Mouse (Mus musculus) B cell, adult 2 months (primary cell): Measurements from ENCODE around the gene Gm45713.
"Not testable (repeated sequence)": the region's sequence is repeated elsewhere in the genome, so short reads cannot be mapped to it uniquely, and the experiment has no call there.

Experiments
- DNase-seq, 2 experiments: peaks; one replicate each; pipeline ENCODE4 v3.0.0; 2022

Gene Gm45713

GRCm38 (mm10) chr7:45121966-45122365 lies 14.1 kb downstream of the Gm45713 start:
- no peak for DNase-seq

DNA sequence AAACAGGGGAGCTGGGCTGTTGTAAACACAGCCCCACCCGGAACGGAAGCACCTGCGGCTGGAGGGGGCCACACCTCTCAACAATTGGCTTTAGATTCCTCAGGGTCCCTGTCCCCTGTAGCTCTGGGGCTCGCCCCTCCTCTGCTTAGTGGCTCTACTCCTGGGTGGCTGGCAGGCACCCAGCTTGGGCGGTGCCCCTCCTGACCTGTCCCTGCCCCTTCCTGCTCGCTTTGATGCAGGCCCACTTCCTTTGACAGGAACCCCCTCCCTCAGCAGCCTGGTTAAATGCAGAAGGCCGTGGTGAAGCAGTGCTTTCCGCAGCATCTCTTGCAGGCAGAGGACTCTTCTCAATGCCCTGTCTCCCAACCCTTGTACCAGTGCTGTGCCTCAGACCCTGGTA lies 14.6 kb downstream of the Gm45713 start:
- peak; percentile 71 to 72 for DNase-seq

GRCm38 (mm10) chr7:45119780-45120709 lies 16.0 kb downstream of the Gm45713 start:
- DNase-seq = peak; percentile 34 to 35

- DNase-seq = no peak
Measured at GRCm38 (mm10) chr7:45118336-45118735, 17.7 kb downstream of the Gm45713 start.

DNA sequence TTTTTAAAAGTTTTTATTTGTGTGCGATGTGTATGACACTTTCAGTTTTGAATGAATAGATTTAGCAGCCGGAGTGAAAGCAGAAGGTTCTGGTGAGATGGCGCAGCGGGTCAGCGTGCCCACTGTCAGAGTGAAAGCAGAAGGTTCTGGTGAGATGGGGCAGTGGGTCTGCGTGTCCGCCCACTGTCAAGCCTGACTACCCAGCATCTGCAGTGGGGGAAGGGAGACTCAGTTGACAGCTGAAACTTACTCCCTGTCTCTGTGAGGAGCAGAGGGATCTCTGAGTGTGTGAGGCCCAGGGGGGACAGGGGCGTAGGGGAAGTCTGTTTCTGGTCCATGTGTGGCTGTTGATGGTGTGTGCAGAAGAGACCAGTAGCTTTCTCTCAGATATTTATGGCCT lies 18.5 kb downstream of the Gm45713 start:
- DNase-seq = peak; percentile 33 to 34

DNA sequence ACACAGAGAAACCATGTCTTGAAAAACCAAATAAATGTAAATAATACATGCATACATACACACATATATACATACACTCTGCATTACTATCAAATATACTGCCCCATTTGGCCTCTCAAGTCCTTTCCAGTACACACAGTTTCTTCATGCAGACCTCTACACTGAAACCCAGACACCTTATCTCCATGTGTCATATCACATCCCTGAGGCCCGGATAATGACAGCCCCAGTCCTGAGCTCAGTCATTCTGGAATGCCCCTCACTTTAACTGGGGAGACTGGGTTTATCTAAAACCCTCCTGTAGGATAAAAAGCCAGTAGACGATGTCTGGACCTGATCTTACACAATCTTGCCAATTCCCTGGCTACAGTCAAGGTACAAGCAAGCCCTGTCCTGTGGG lies 22.6 kb downstream of the Gm45713 start:
- DNase-seq = no peak

DNA sequence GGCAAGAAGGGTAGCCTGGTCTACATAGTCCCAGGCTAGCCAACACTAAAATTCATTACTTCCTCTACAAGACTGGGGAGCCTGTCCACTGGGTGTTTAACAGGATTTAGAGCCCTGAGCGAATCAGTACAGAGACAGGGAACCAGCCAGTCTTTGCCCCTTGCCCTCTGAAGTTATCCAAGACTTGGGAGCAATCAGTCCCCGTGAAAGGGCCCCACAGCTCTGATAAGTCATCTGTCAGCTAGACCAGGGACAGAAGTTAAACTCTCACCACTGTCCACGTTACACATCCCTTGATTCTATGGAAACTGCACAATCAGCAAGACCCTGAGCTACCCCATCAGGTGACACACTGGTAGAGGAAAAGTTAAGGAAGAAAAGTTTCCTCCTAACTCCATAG lies 23.5 kb downstream of the Gm45713 start:
- DNase-seq = no peak

DNA sequence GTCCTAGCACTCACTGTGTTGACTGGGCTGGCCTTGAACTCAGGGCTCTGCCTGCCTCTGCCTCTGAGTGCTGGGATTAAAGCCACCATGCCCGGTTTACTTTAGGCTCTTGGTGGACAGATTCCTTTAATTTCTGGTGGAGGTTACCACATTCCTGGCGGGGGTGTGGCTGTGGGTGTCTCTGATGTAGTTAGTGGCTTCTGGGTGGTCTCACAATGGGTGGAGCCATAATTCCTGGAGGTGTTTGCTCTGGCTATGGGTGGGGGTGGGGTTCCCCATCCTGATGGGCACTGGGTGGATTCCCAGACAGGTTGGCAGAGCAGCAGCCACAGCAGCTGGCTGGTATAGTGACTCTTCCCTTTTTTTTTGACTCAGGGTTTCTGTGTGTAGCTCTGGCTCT lies 24.1 kb downstream of the Gm45713 start:
- DNase-seq = no peak

DNA sequence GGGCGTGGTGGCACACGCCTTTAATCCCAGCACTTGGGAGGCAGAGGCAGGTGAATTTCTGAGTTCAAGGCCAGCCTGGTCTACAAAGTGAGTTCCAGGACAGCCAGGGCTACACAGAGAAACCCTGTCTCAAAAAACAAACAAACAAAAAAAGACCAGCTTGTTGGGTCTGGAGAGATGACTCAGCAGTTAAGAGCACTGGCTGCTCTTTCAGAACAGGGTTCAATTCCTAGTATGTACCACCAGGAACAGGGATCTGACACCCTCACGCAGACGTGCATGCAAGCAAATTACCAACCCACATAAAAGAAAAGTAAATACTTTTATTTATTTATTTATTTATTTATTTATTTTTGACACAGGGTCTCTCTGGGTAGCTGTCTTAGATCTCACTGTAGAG lies 25.9 kb downstream of the Gm45713 start:
- not testable (repeated sequence) for DNase-seq

GRCm38 (mm10) chr7:45107052-45107645 lies 28.9 kb downstream of the Gm45713 start:
- no peak for DNase-seq

- no peak for DNase-seq
Measured at GRCm38 (mm10) chr7:45106441-45106840, 29.6 kb downstream of the Gm45713 start.

DNA sequence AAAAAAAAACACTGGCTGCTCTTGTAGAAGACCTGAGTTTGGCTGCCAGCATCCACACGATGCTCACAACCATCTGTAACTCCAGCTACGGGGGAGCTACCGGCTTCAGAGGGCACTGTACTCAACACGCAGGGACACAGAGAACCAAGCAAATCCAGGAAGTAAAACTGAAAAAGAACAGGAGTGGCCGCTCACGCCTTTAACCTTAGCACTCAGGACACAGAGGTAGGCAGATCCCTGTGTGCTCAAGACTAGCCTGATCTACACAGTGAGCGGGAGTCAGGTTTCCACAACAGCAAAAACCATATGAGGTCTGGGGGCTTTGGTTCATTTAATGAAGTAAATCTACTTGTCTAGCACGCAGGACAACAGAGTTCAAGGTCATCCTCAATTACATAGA lies 30.5 kb downstream of the Gm45713 start:
- DNase-seq = no peak

DNA sequence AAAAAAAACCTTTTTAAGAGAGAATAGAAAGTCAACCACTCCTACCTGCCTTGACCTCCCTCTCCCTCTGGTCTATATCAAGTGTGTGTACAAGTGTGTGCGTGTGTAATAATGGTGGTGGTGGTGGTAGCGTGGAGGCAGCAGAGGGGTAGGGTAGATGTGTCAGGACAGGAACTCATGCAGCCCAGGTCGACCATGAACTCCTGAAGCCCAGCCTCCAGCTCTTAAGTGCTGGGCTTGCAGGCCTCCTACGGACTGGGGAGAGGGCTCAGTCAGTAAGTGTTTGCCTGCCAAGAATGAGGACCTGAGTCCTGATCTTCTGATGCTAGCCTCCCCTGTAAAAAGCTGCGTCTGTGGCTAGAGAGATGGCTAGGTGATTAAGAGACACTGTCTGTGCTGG lies 31.1 kb downstream of the Gm45713 start:
- DNase-seq = no peak

DNA sequence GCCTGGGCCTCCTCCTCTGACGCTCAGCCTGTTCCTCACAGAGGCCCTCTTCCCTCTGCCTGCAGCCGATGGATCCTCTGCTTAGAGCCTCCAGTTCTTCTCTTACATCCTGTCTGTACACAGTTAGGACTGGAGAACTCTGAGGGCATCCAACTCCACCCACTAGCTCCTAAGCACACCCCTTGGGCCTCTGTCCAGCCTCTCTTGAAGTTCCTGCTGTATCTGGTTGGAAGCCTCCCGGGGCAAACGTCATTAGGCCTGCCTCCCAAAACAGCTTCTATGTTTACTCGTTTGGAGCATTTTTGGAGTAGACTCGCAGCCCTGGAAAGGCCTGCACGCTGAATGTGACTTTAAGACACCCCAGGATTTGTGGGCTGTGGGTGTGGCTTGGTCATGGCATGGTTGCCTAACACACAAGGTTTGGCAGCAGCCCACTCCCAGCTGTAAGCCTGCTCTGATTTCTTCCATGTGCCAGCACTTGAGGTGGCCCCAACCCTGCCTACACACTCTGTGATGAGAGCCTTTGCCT lies 32.3 kb downstream of the Gm45713 start, which contains the start of gene Fcgrt:
Gene Fcgrt (minus strand): TSS at position 200 of the 529 bp plus-strand sequence.
- no peak for DNase-seq

DNA sequence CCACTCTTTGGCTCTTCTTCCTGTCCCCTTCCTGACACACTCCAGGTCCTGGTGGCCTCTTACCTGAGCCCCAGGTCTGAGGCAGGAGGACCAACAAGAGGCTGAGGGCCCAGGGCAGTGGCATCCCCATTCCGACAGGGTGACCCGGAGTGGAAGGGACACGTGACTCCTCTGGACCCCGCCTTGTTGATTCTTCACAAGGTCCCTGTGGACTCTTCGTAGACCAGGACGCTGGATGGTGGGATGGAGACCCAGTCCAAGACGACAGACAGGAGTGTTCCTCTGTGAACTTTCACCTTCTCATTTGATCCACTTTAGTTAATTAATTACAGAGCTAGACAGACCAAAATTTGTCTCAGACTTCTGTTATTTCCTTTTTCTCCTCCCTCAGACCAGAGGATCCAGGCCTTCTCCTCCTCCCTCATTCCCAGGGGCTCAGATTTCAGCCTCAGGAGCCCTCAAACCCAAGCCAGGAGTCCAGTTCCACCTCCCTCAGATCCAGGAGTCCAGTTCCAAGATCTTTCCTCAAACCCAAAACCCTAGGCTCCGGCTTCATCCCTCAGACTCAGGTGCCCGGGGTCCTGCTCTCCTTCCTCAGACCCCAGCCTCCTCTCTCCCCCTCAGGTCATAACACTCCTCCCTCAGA lies 33.0 kb downstream of the Gm45713 start:
- DNase-seq = no peak

DNA sequence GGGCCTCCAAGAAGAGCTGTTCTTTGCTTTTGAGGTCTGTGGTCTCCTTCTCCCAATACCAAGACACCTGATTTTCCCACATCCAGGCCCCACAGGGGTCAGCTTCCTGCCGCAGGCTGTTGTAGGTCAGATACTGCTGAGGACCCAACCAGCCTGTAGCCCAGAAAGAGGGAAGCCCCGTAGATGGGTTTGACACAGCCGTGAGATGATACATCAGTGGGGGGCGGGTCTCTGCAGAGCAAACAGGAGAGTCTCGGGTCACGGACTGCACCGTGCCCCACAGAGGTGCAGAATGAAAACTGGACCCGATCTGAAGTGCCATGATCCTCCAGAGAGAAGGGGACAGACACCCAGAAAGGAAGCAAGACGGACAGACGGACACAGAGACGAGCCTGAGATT lies 33.6 kb downstream of the Gm45713 start:
- no peak for DNase-seq

DNA sequence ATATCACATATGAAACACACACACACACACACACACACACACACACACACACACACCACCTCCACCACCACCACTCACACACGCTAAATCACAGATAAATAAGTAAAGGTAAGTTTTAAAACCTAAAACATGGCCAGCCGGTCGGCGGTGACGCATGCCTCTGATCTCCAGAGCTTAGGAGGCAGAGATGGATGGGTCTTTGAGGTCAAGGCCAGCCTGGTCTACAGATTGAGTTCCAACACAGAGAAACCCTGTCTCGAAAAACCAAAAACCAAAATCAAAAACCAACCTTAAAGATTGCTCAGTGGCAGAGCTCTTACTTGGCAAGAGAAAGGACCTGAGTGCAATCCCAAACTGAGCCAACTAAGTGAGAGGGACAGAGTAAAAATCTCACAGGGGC lies 36.0 kb downstream of the Gm45713 start:
- DNase-seq = no peak

DNA sequence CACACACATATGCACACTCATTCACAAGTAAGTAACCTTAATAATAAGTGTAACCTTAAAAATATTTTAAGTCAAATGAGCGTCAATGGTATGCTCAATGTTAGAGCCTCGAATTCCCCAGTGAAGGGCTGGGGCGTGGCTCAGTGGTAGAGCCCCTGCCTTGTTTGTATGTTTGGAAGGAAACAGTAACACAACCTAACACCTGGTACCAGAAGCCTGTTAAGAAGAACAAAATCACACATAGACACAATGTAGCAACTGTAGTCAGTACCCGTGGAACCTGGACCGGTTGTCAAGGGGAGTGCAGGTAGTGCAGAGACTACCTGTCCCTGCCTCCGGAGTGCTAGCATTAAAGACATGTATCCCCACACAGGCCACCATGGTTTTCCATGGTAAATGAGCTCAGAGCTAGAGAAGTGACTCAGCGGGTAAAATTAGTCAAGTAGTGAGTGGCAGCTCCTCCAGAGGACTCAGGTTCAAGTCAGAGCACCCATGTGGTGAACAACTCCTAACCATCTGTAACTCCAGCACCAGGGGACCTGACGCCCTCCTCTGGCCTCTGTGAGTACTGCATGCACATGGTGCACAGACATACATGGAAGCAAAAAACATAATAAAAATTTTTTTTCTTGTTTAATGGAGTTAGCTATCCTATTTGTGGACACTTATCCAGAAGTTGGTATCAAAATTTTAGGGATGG lies 37.3 kb downstream of the Gm45713 start:
- peak; percentile 48 to 51 for DNase-seq

DNA sequence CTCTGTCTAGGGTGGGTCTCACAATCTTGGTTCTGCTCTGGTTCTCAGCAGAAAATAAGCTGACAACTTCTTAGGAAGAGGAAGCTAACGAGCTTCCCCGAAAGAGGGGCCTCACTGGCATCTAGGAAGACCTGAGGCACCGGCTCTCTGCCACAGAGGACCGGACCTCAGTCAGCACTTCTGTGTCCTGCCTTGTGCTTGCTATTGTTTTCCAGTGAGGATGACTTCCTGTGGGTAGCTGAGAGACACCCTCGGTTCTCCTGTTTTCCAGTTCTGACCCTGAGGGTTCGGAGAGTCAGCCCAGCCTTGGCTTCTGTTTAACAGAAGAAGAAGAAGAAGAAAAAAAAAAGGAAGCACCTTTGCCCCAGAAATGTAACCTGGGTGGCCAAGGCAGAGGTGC lies 38.6 kb downstream of the Gm45713 start:
- no peak for DNase-seq

GRCm38 (mm10) chr7:45095965-45096364 lies 40.1 kb downstream of the Gm45713 start:
- not testable (repeated sequence) for DNase-seq

DNA sequence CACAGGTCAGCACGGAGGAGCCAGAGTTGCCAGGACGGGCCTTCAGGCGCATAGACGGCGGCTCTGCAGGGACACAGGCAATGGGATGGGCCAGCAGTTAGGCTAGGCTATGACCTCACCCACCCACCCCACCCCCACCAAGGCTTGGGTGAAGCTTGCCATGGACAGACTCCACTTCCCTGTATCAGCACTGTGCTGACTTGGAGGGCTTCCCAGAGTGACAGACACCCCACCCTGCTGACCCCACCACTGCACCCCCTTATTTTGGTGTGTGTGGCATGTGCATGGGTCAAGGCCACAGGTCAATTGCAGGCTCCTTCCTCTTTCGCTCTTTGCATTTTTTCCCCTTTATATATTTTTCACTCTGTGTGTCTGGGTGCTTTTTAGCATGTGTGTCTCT lies 40.7 kb downstream of the Gm45713 start:
- no peak for DNase-seq

GRCm38 (mm10) chr7:45094121-45094520 lies 41.9 kb downstream of the Gm45713 start:
- DNase-seq = no peak

DNA sequence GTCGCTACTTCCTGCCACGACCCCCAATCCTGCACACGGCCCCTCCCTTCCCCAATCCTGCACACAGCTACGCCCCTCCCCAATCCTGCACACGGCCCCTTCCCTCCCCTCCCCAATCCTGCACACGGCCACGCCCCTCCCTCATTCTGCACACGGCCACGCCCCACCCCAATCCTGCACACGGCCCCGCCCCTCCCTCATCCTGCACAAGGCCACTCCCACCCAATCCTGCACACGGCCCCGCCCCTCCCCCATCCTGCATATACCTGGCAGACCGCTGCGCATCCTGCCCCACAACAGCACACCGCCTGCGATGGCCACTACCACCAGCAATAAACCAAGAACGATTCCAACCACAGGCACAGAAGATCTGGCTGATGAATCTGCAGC lies 42.5 kb downstream of the Gm45713 start:
- DNase-seq = no peak
